Mouse (Mus musculus) cortical plate, adult 2 months (tissue): ENCODE measurements around the gene Kirrel.

Source experiments
- CTCF ChIP-seq: fragments of 200-500 bp; IDR thresholded peaks from 2 replicates; pipeline ENCODE4 v1.5.1; 2011; ENCODE audit warnings: mild to moderate bottlenecking, control low read depth, low read length; ENCODE audit not compliant: insufficient read depth; ENCODE audit errors: extremely low read depth
- POLR2A ChIP-seq: fragments of 200-500 bp; IDR thresholded peaks from 2 replicates; pipeline ENCODE4 v1.6.1; 2011; ENCODE audit warnings: mild to moderate bottlenecking, low read length, control low read depth; ENCODE audit not compliant: insufficient read depth; ENCODE audit errors: extremely low read depth

GRCm38 (mm10) chr3:87176687-87177086, 2.1 kb upstream of the Kirrel start:
- TF ChIP-seq POLR2A, result no peak
- TF ChIP-seq CTCF, result no peak
